ENCODE assay signal across 28 mouse cellular contexts in genomic region chr5:56394021-56394420, GRCm38 (mm10).
"Had no signal": no experiment of that assay in that cellular context is flagged by ENCODE, and none has a peak within 500 bp of the region (broad histone marks: within the 10 kb centered on the region; RNA-seq: fewer than 3 reads in every experiment).

No protein-coding gene starts in this region.

- H3K4me1 ChIP-seq: embryonic facial prominence, embryonic 10.5 days; embryonic facial prominence, embryonic 12.5 days; embryonic facial prominence, embryonic 13.5 days; embryonic facial prominence, embryonic 15.5 days; forebrain, embryonic 10.5 days; forebrain, embryonic 12.5 days; forebrain, embryonic 13.5 days; forebrain, embryonic 15.5 days; heart, embryonic 10.5 days had no signal

- H3K4me2 ChIP-seq: embryonic facial prominence, embryonic 12.5 days; embryonic facial prominence, embryonic 13.5 days; embryonic facial prominence, embryonic 15.5 days; forebrain, embryonic 12.5 days; forebrain, embryonic 13.5 days; forebrain, embryonic 15.5 days; heart, embryonic 11.5 days had no signal

- H3K36me3 ChIP-seq: embryonic facial prominence, embryonic 10.5 days; embryonic facial prominence, embryonic 12.5 days; embryonic facial prominence, embryonic 13.5 days; embryonic facial prominence, embryonic 15.5 days; forebrain, embryonic 10.5 days; forebrain, embryonic 12.5 days; forebrain, embryonic 15.5 days; heart, embryonic 10.5 days had no signal

- DNase-seq: cerebellum, adult 9-11 months; cerebellum, postnatal 10 days; cerebellum, postnatal 14 days; cerebellum, postnatal 25 days; cerebellum, postnatal 36 days; embryo, embryonic 11 days; forebrain, postnatal 0 days; gastrocnemius, adult 2 months; gastrocnemius, postnatal 10 days; gastrocnemius, postnatal 14 days; gastrocnemius, postnatal 25 days; gastrocnemius, postnatal 36 days; heart, adult 11 months; heart, adult 18-20 months; heart, adult 2 months had no signal

- H3K27me3 ChIP-seq: embryonic facial prominence, embryonic 12.5 days; embryonic facial prominence, embryonic 13.5 days; embryonic facial prominence, embryonic 15.5 days; forebrain, embryonic 12.5 days; forebrain, embryonic 13.5 days; forebrain, embryonic 15.5 days had no signal

- H3K4me3 ChIP-seq: embryonic facial prominence, embryonic 10.5 days; embryonic facial prominence, embryonic 12.5 days; embryonic facial prominence, embryonic 13.5 days; embryonic facial prominence, embryonic 15.5 days; erythroblast, embryonic 14.5 days; forebrain, embryonic 10.5 days; forebrain, embryonic 12.5 days; forebrain, embryonic 13.5 days; forebrain, embryonic 15.5 days; gastrocnemius, adult 2 months; heart, adult 2 months; heart, embryonic 10.5 days had no signal

- H3K9ac ChIP-seq: embryonic facial prominence, embryonic 12.5 days; embryonic facial prominence, embryonic 13.5 days; embryonic facial prominence, embryonic 15.5 days; forebrain, embryonic 12.5 days; forebrain, embryonic 13.5 days; forebrain, embryonic 15.5 days; forebrain, postnatal 0 days had no signal

- H3K9me3 ChIP-seq: embryonic facial prominence, embryonic 10.5 days; embryonic facial prominence, embryonic 12.5 days; embryonic facial prominence, embryonic 13.5 days; embryonic facial prominence, embryonic 15.5 days; forebrain, embryonic 10.5 days; forebrain, embryonic 12.5 days; forebrain, embryonic 13.5 days; forebrain, embryonic 15.5 days; heart, embryonic 10.5 days had no signal

- ATAC-seq: forebrain, embryonic 13.5 days; forebrain, embryonic 14.5 days; forebrain, embryonic 15.5 days; forebrain, embryonic 16.5 days; forebrain, postnatal 0 days had no signal

- H3K27ac ChIP-seq: embryonic facial prominence, embryonic 10.5 days; embryonic facial prominence, embryonic 12.5 days; embryonic facial prominence, embryonic 13.5 days; embryonic facial prominence, embryonic 15.5 days; forebrain, embryonic 10.5 days; forebrain, embryonic 12.5 days; forebrain, embryonic 13.5 days; forebrain, embryonic 15.5 days; gastrocnemius, adult 2 months; heart, adult 2 months; heart, embryonic 10.5 days had no signal
